Mouse (Mus musculus): ENCODE results near the gene Kif24.
A peak's percentile ranks its signal among the peaks of the same experiment; 100 is the strongest.

- no peak for TF ChIP-seq CTCF (IDR thresholded peaks at IDR 0.05; ENCODE audit: control insufficient read depth, insufficient read depth, insufficient replicate concordance, low read depth, low read length)
- peak; percentile 73; the same call in 1 of the 2 replicates for TF ChIP-seq POLR2A (IDR thresholded peaks at IDR 0.05; ENCODE audit: control insufficient read depth, low read depth, low read length)
Observed at GRCm38 (mm10) chr4:41497995-41498845, 33.5 kb upstream of the Kif24 start.
